Mouse (Mus musculus) MEL (cell line): ENCODE results near the gene Nrsn2. TPM values are rescaled to one million over a fixed set of nuclear protein-coding genes. Genes with fewer than 3 reads are reported as not detected.

Source experiments
- DNase-seq: peaks from one replicate; pipeline ENCODE4 v3.0.0; 2011; ENCODE audit warnings: low read depth, low spot score
- H3K27ac ChIP-seq: 2 replicates; pipeline ENCODE4 v1.5.1; 2012; ENCODE audit warnings: low read depth, mild to moderate bottlenecking, control low read depth, low read length, moderate library complexity; ENCODE audit not compliant: control insufficient read depth
- H3K27me3 ChIP-seq, 2 experiments: fragments of 150-350 bp in 1 of 2; sonication (generic) in 1 of 2; 2 replicates each; pipeline ENCODE4 v1.6.1; 2012; ENCODE audit warnings: low read length in 2 of 2, mild to moderate bottlenecking in 2 of 2, improper control_type of control experiment in 1 of 2, moderate library complexity in 1 of 2; ENCODE audit not compliant: insufficient read depth in 2 of 2, control insufficient read depth in 1 of 2
- H3K36me3 ChIP-seq, 2 experiments: 2 replicates each; pipeline ENCODE4 v1.6.1; 2012 to 2014; ENCODE audit warnings: low read length in 2 of 2, improper control_type of control experiment in 1 of 2, inconsistent platforms in 1 of 2, mild to moderate bottlenecking in 1 of 2; ENCODE audit not compliant: insufficient read depth in 2 of 2, control insufficient read depth in 1 of 2
- H3K4me1 ChIP-seq, 2 experiments: fragments of 150-350 bp in 1 of 2; sonication (generic) in 1 of 2; 2 replicates each; pipeline ENCODE4 v1.6.1; 2012; ENCODE audit warnings: low read length in 2 of 2, improper control_type of control experiment in 1 of 2, mild to moderate bottlenecking in 1 of 2; ENCODE audit not compliant: insufficient read depth in 2 of 2, control insufficient read depth in 1 of 2
- H3K4me3 ChIP-seq, 2 experiments: fragments of 150-350 bp in 1 of 2; sonication (generic) in 1 of 2; 2 replicates each; pipeline ENCODE4 v1.5.1; 2012; ENCODE audit warnings: low read depth in 2 of 2, low read length in 2 of 2, mild to moderate bottlenecking in 2 of 2, moderate library complexity in 2 of 2, control low read depth in 1 of 2, improper control_type of control experiment in 1 of 2; ENCODE audit not compliant: control insufficient read depth in 1 of 2, insufficient read depth in 1 of 2
- H3K79me2 ChIP-seq: 2 replicates; pipeline ENCODE4 v1.6.1; 2012; ENCODE audit warnings: mild to moderate bottlenecking, low read length, moderate library complexity; ENCODE audit not compliant: control insufficient read depth, poor library complexity, insufficient read depth
- H3K9ac ChIP-seq: 2 replicates; pipeline ENCODE4 v1.6.1; 2012; ENCODE audit warnings: low read depth, mild to moderate bottlenecking, control low read depth, low read length, moderate library complexity; ENCODE audit not compliant: control insufficient read depth, poor library complexity, severe bottlenecking
- H3K9me3 ChIP-seq: fragments of 150-350 bp; sonication (generic); replicated peaks from 2 replicates; pipeline ENCODE4 v1.6.1; 2012; ENCODE audit warnings: mild to moderate bottlenecking, low read length, improper control_type of control experiment, moderate library complexity; ENCODE audit not compliant: insufficient read depth
- CHD1 ChIP-seq: IDR thresholded peaks from 2 replicates; pipeline ENCODE4 v1.6.1; 2012; ENCODE audit warnings: low read depth, mild to moderate bottlenecking, inconsistent platforms, low read length, improper control_type of control experiment
- CTCF ChIP-seq, 3 experiments: IDR thresholded peaks in 2 of 3; conservative IDR thresholded peaks in 1 of 3; 2 replicates each; pipeline ENCODE4 v1.5.1; 2011 to 2012; ENCODE audit warnings: low read length in 3 of 3, low read depth in 2 of 3, mild to moderate bottlenecking in 2 of 3, improper control_type of control experiment in 1 of 3, inconsistent platforms in 1 of 3, mixed read lengths in 1 of 3, moderate library complexity in 1 of 3; ENCODE audit not compliant: control insufficient read depth in 1 of 3, insufficient read depth in 1 of 3, poor library complexity in 1 of 3, severe bottlenecking in 1 of 3
- E2F4 ChIP-seq: IDR thresholded peaks from 2 replicates; pipeline ENCODE4 v1.6.1; 2011; ENCODE audit warnings: low read depth, low read length, improper control_type of control experiment, borderline replicate concordance
- EP300 ChIP-seq, 2 experiments: IDR thresholded peaks; 2 replicates each; pipeline ENCODE4 v1.6.1; 2011; ENCODE audit warnings: improper control_type of control experiment in 2 of 2, low read length in 2 of 2, low read depth in 1 of 2, mild to moderate bottlenecking in 1 of 2
- HCFC1 ChIP-seq: IDR thresholded peaks from 2 replicates; pipeline ENCODE4 v1.6.1; 2012; ENCODE audit warnings: low read depth, mild to moderate bottlenecking, inconsistent platforms, low read length, improper control_type of control experiment, moderate library complexity
- KAT2A ChIP-seq: conservative IDR thresholded peaks from 2 replicates; pipeline ENCODE4 v1.6.1; 2012; ENCODE audit warnings: low read depth, low read length, improper control_type of control experiment, inconsistent platforms
- MAZ ChIP-seq: IDR thresholded peaks from 2 replicates; pipeline ENCODE4 v1.6.1; 2012; ENCODE audit warnings: low read depth, mild to moderate bottlenecking, inconsistent platforms, low read length, improper control_type of control experiment
- NELFE ChIP-seq: IDR thresholded peaks from 2 replicates; pipeline ENCODE4 v1.6.1; 2011; ENCODE audit warnings: low read depth, low read length, improper control_type of control experiment
- NRF1 ChIP-seq: IDR thresholded peaks from 2 replicates; pipeline ENCODE4 v1.6.1; 2014; ENCODE audit warnings: low read depth, mild to moderate bottlenecking, inconsistent platforms, low read length, improper control_type of control experiment, moderate library complexity; ENCODE audit not compliant: poor library complexity, insufficient read depth, severe bottlenecking
- POLR2AphosphoS2 ChIP-seq: IDR thresholded peaks from 2 replicates; pipeline ENCODE4 v1.6.1; 2011; ENCODE audit warnings: low read length, improper control_type of control experiment
- SIN3A ChIP-seq: IDR thresholded peaks from 2 replicates; pipeline ENCODE4 v1.6.1; 2012; ENCODE audit warnings: low read length, improper control_type of control experiment, inconsistent platforms
- SMC3 ChIP-seq: IDR thresholded peaks from 2 replicates; pipeline ENCODE4 v1.6.1; 2011; ENCODE audit warnings: low read depth, low read length, improper control_type of control experiment
- TBP ChIP-seq: IDR thresholded peaks from 2 replicates; pipeline ENCODE4 v1.8.0; 2011; ENCODE audit warnings: low read depth, low read length, improper control_type of control experiment
- UBTF ChIP-seq: IDR thresholded peaks from 2 replicates; pipeline ENCODE4 v1.6.1; 2012; ENCODE audit warnings: low read depth, mild to moderate bottlenecking, inconsistent platforms, low read length, improper control_type of control experiment, moderate library complexity, borderline replicate concordance; ENCODE audit not compliant: insufficient read depth
- ZC3H11A ChIP-seq: IDR thresholded peaks from 2 replicates; pipeline ENCODE4 v1.6.1; 2012; ENCODE audit warnings: low read depth, mild to moderate bottlenecking, inconsistent platforms, low read length, improper control_type of control experiment
- ZMIZ1 ChIP-seq: IDR thresholded peaks from 2 replicates; pipeline ENCODE4 v1.6.1; 2012; ENCODE audit warnings: low read depth, mild to moderate bottlenecking, inconsistent platforms, low read length, improper control_type of control experiment, moderate library complexity
- polyA plus RNA-seq, 2 experiments: library from polyadenylated mRNA; stranded (reverse) in 1 of 2; unstranded in 1 of 2; fragments of >175 nt in 1 of 2; fragments of >200 nt in 1 of 2; gene quantifications; 2 replicates each; pipeline versions ENCODE4 v1.2.1 to v1.2.4; 2012; ENCODE audit warnings: low replicate concordance in 2 of 2, low read depth in 1 of 2; ENCODE audit not compliant: insufficient read length in 2 of 2, insufficient read depth in 1 of 2, missing spikeins in 1 of 2
- total RNA-seq: library from RNA; depleted of rRNA; stranded (reverse); fragments of 300-350 nt; gene quantifications from 2 replicates; pipeline ENCODE4 v1.2.3, GENCODE M21; 2012; rRNA removed

Nrsn2 gene
- total RNA-seq (not detected in 2 replicates), polyA plus RNA-seq (not detected)

- Histone ChIP-seq H3K4me3 (no peak within 1 kb of the TSS), H3K27me3 (no peaks in the 10 kb centered on the region)
Measured at GRCm38 (mm10) chr2:152376345-152376741, at the start of gene Nrsn2. Gene Nrsn2 (minus strand): TSS chr2:152376638.

GRCm38 (mm10) chr2:152415786-152416185 lies 39.3 kb upstream of the Nrsn2 start:
- Histone ChIP-seq H3K4me3 (no peak overlapping the region), H3K79me2 (peaks cover 16% of the 10 kb centered on the region), H3K36me3 (no peaks in the 10 kb centered on the region), H3K9ac (no peak overlapping the region), H3K9me3 (no peaks in the 10 kb centered on the region), H3K4me1 (no peaks in the 10 kb centered on the region; a peak in 1 of 4 replicates), H3K27me3 (no peaks in the 10 kb centered on the region), H3K27ac (no peak overlapping the region)
- no peak for DNase-seq
- TF ChIP-seq NELFE = no peak
- no peak for TF ChIP-seq TBP
- TF ChIP-seq CHD1 = no peak
- no peak for TF ChIP-seq MAZ
- TF ChIP-seq CTCF (IDR thresholded peaks at IDR 0.05 in 2 of 3, conservative IDR thresholded peaks at IDR 0.05 in 1 of 3; ENCODE audit: control insufficient read depth in 1 of 3, insufficient read depth in 1 of 3, low read depth in 2 of 3, low read length in 3 of 3, poor library complexity in 1 of 3, severe bottlenecking in 1 of 3) = no peak
- TF ChIP-seq ZC3H11A = no peak
- no peak for TF ChIP-seq KAT2A
- no peak for TF ChIP-seq SIN3A
- TF ChIP-seq HCFC1 = no peak
- no peak for TF ChIP-seq NRF1
- no peak for TF ChIP-seq UBTF
- TF ChIP-seq ZMIZ1 = no peak
- TF ChIP-seq SMC3 = no peak

More at GRCm38 (mm10) chr2:152376345-152376741, at the start of gene Nrsn2:
- Histone ChIP-seq H3K79me2 (no peaks in the 10 kb centered on the region), H3K4me1 (peaks cover 9 to 15% of the 10 kb centered on the region in 2 experiments), H3K9me3 (no peaks in the 10 kb centered on the region)
- TF ChIP-seq POLR2AphosphoS2 = no peak
- no peak for TF ChIP-seq E2F4
- no peak for TF ChIP-seq EP300 (IDR thresholded peaks at IDR 0.05; ENCODE audit: low read depth in 1 of 2, low read length in 2 of 2)
- TF ChIP-seq, all 39 proteins: peak for 0
- no peak within 1 kb of the TSS for H3K27ac ChIP-seq
- H3K36me3 ChIP-seq = peaks cover 0 to 11% of the 10 kb centered on the region in 2 experiments; a peak in 2 of 4 replicates
- no peak for DNase-seq
- H3K9ac ChIP-seq = no peak within 1 kb of the TSS
